Mouse (Mus musculus) left cerebral cortex, adult 9 months (tissue): Measurements from ENCODE around the gene Fitm1.
A peak's percentile ranks its signal among the peaks of the same experiment; 100 is the strongest.

Experiments used
- DNase-seq, 2 experiments: peaks; one replicate each; pipeline ENCODE4 v3.0.0; 2022; ENCODE audit warnings: low spot score in 2 of 2

The Fitm1 gene

GRCm38 (mm10) chr14:55596036-55596690 is 20.7 kb downstream of the Fitm1 start:
- no peak for DNase-seq

- no peak for DNase-seq
Observed at GRCm38 (mm10) chr14:55598521-55599390, 23.3 kb downstream of the Fitm1 start.

GRCm38 (mm10) chr14:55603271-55603632 is 27.8 kb downstream of the Fitm1 start, which contains the start of gene Irf9:
Gene Irf9, plus strand, starts transcription at chr14:55603571.
- DNase-seq = no peak

GRCm38 (mm10) chr14:55603633-55604576 is 28.5 kb downstream of the Fitm1 start:
- DNase-seq = peak; percentile 78 to 94

- DNase-seq = no peak
Observed at GRCm38 (mm10) chr14:55604823-55605222, 29.4 kb downstream of the Fitm1 start.

GRCm38 (mm10) chr14:55605743-55606459 is 30.5 kb downstream of the Fitm1 start:
- no peak for DNase-seq

GRCm38 (mm10) chr14:55608339-55608738 is 32.9 kb downstream of the Fitm1 start:
- no peak for DNase-seq

- no peak for DNase-seq
Observed at GRCm38 (mm10) chr14:55613346-55613745, 37.9 kb downstream of the Fitm1 start.

- DNase-seq = no peak
Observed at GRCm38 (mm10) chr14:55614565-55615178, 39.3 kb downstream of the Fitm1 start.

- DNase-seq = no peak
Observed at GRCm38 (mm10) chr14:55615876-55616275, 40.5 kb downstream of the Fitm1 start.

GRCm38 (mm10) chr14:55616844-55617243 is 41.4 kb downstream of the Fitm1 start:
- no peak for DNase-seq

- no peak for DNase-seq
Observed at GRCm38 (mm10) chr14:55617822-55618221, 42.4 kb downstream of the Fitm1 start, which contains the start of gene Rec8. Gene Rec8, plus strand, starts transcription at chr14:55618037.

- DNase-seq = no peak
Observed at GRCm38 (mm10) chr14:55618486-55619195, 43.2 kb downstream of the Fitm1 start.
